Mouse (Mus musculus): ENCODE measurements around the gene Slc13a3.

DNA sequence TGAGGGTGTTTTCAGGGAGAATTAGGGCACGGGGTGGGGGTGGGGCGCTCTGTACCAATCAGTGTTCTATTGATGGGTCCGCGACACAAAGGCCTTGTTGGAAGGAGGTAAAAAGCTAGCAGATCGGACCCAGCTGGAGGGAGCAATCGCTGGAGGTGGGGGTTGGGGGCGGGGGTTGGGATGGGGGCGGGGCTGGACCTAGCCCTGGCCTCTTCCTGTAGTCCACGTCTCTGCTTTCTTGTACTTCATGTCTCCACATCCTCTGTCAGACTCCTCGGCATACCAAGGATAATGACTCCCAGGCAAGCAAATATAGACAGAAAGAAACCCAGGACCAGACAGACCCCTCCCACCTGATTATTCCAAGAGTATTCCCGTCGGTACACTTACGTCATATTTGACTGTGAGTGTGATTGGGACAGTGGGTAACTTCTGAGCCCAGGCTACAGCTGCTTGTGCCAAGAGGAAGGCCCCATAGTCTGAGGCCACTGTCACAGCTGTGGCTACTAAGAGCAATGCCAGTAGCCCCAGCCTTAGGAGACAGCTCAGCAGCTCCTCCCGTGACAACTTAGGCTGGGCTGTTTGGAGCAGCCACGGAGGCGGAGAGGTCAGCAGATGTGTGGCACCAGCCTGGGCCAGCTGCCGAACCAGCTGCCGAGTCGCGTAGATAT lies 76.1 kb downstream of the Slc13a3 start:
- TF ChIP-seq GATA1 (IDR thresholded peaks at IDR 0.05; ENCODE audit: borderline replicate concordance, low read length) (no peak), FLI1 (IDR thresholded peaks at IDR 0.05; ENCODE audit: low read length) (no peak)
